ENCODE assay signal across 8 mouse cellular contexts in genomic region chr4:76440791-76441364, GRCm38 (mm10).
DNase-seq lines count a peak whose midpoint lies in the region; ATAC-seq lines count a peak whose summit lies in the region.

No protein-coding gene starts in this region.

- 39% methylated on average over 6 of the region's 6 CpGs for WGBS in forebrain, embryonic 13.5 days
- 68% methylated on average over 6 of the region's 6 CpGs for WGBS in forebrain, embryonic 11.5 days
- 46% methylated on average over 6 of the region's 6 CpGs for WGBS in midbrain, embryonic 14.5 days
- WGBS in midbrain, embryonic 10.5 days: 65% methylated on average over 6 of the region's 6 CpGs
- 23% methylated on average over 6 of the region's 6 CpGs for WGBS in neural tube, embryonic 15.5 days

- no peak overlapping the region for H3K4me3 ChIP-seq in forebrain, embryonic 13.5 days
- no peak overlapping the region for H3K4me3 ChIP-seq in forebrain, embryonic 11.5 days (ENCODE audit: low read depth, low read length)
- H3K4me3 ChIP-seq in midbrain, embryonic 14.5 days (replicated peaks; ENCODE audit: low read depth, low read length): no peak overlapping the region
- no peak overlapping the region for H3K4me3 ChIP-seq in midbrain, embryonic 10.5 days
- H3K4me3 ChIP-seq in neural tube, embryonic 15.5 days (replicated peaks): no peak overlapping the region

- no peaks in the 10 kb centered on the region for H3K9me3 ChIP-seq in forebrain, embryonic 13.5 days (replicated peaks)
- H3K9me3 ChIP-seq in forebrain, embryonic 11.5 days (ENCODE audit: control insufficient read depth, low read length): no peaks in the 10 kb centered on the region
- no peaks in the 10 kb centered on the region for H3K9me3 ChIP-seq in midbrain, embryonic 14.5 days (ENCODE audit: control insufficient read depth, low read length)
- no peaks in the 10 kb centered on the region for H3K9me3 ChIP-seq in midbrain, embryonic 10.5 days (replicated peaks)
- no peaks in the 10 kb centered on the region for H3K9me3 ChIP-seq in neural tube, embryonic 15.5 days (replicated peaks)

- peak overlapping the region; percentile 25 for H3K4me2 ChIP-seq in forebrain, embryonic 13.5 days
- H3K4me2 ChIP-seq in forebrain, embryonic 11.5 days (ENCODE audit: low read depth, low read length, severe bottlenecking): no peak overlapping the region
- no peak overlapping the region for H3K4me2 ChIP-seq in midbrain, embryonic 14.5 days (ENCODE audit: low read length)
- peak overlapping the region; percentile 20 for H3K4me2 ChIP-seq in neural tube, embryonic 15.5 days

- H3K9ac ChIP-seq in forebrain, embryonic 13.5 days: no peak overlapping the region
- H3K9ac ChIP-seq in forebrain, embryonic 11.5 days (ENCODE audit: low read length): no peak overlapping the region
- no peak overlapping the region for H3K9ac ChIP-seq in midbrain, embryonic 14.5 days (replicated peaks; ENCODE audit: low read length)
- H3K9ac ChIP-seq in neural tube, embryonic 15.5 days (replicated peaks): no peak overlapping the region

- no peaks in the 10 kb centered on the region for H3K36me3 ChIP-seq in forebrain, embryonic 13.5 days (ENCODE audit: poor library complexity, severe bottlenecking)
- no peaks in the 10 kb centered on the region for H3K36me3 ChIP-seq in forebrain, embryonic 11.5 days (ENCODE audit: control insufficient read depth, insufficient read depth, low read length)
- no peaks in the 10 kb centered on the region for H3K36me3 ChIP-seq in midbrain, embryonic 14.5 days (ENCODE audit: control insufficient read depth, insufficient read depth, low read length)
- no peaks in the 10 kb centered on the region for H3K36me3 ChIP-seq in midbrain, embryonic 10.5 days
- no peaks in the 10 kb centered on the region for H3K36me3 ChIP-seq in neural tube, embryonic 15.5 days

- H3K27me3 ChIP-seq in forebrain, embryonic 13.5 days: no peaks in the 10 kb centered on the region
- H3K27me3 ChIP-seq in forebrain, embryonic 11.5 days (ENCODE audit: control insufficient read depth, insufficient read depth, low read length): no peaks in the 10 kb centered on the region
- no peaks in the 10 kb centered on the region for H3K27me3 ChIP-seq in midbrain, embryonic 14.5 days (ENCODE audit: control insufficient read depth, insufficient read depth, low read length)
- H3K27me3 ChIP-seq in midbrain, embryonic 10.5 days (ENCODE audit: low read depth, poor library complexity, severe bottlenecking): no peaks in the 10 kb centered on the region
- H3K27me3 ChIP-seq in neural tube, embryonic 15.5 days (replicated peaks): no peaks in the 10 kb centered on the region

- no peak overlapping the region for H3K27ac ChIP-seq in forebrain, embryonic 13.5 days
- H3K27ac ChIP-seq in forebrain, embryonic 11.5 days (ENCODE audit: low read depth, low read length): no peak overlapping the region
- H3K27ac ChIP-seq in midbrain, embryonic 14.5 days (replicated peaks; ENCODE audit: low read depth, low read length): no peak overlapping the region
- H3K27ac ChIP-seq in midbrain, embryonic 10.5 days (replicated peaks): no peak overlapping the region
- H3K27ac ChIP-seq in neural tube, embryonic 15.5 days (replicated peaks): no peak overlapping the region

- intact Hi-C loops in heart, postnatal 10 days (cut with DNase I): no loop called here
- intact Hi-C loops in left cerebral cortex, postnatal 14 days (cut with DNase I): loop anchor here (10.0 kb wide), 1 partner anchor 116 kb away; no protein-coding TSS in a partner anchor

- no peak for ATAC-seq in forebrain, embryonic 13.5 days
- no peak for ATAC-seq in forebrain, embryonic 11.5 days (replicated peaks; ENCODE audit: low FRiP score)
- no peak for ATAC-seq in midbrain, embryonic 14.5 days (ENCODE audit: low FRiP score, low TSS enrichment)
- ATAC-seq in neural tube, embryonic 15.5 days (ENCODE audit: low FRiP score): no peak
- ATAC-seq in erythroblast, adult 5-6 weeks (replicated peaks; ENCODE audit: low FRiP score, poor library complexity, severe bottlenecking): no peak

- peaks cover 28% of the 10 kb centered on the region for H3K4me1 ChIP-seq in forebrain, embryonic 13.5 days
- H3K4me1 ChIP-seq in forebrain, embryonic 11.5 days (replicated peaks; ENCODE audit: control insufficient read depth, insufficient read depth, low read length): no peaks in the 10 kb centered on the region
- H3K4me1 ChIP-seq in midbrain, embryonic 14.5 days (ENCODE audit: control insufficient read depth, insufficient read depth, low read length): peaks cover 26% of the 10 kb centered on the region; the same call in 1 of the 2 replicates
- peaks cover 14% of the 10 kb centered on the region for H3K4me1 ChIP-seq in midbrain, embryonic 10.5 days
- H3K4me1 ChIP-seq in neural tube, embryonic 15.5 days: peaks cover 52% of the 10 kb centered on the region

- no peak for DNase-seq in forebrain, embryonic 11.5 days (ENCODE audit: low spot score)
- peak; percentile 60 for DNase-seq in midbrain, embryonic 14.5 days
- DNase-seq in midbrain, embryonic 10.5 days (ENCODE audit: low spot score): no peak
- peak; percentile 57 to 58 for DNase-seq in heart, postnatal 10 days
- DNase-seq in left cerebral cortex, postnatal 14 days (ENCODE audit: low spot score in 2 of 2): no peak

Comparison
In these comparisons a context has a peak if more than half of its experiments do, and no peak if none do; other contexts are left out.
1. H3K4me2 ChIP-seq: peak in forebrain, embryonic 13.5 days (single experiment) and neural tube, embryonic 15.5 days (single experiment); none in forebrain, embryonic 11.5 days (single experiment) and midbrain, embryonic 14.5 days (single experiment).
2. DNase-seq: peak in midbrain, embryonic 14.5 days (single experiment) and heart, postnatal 10 days (2 of 2); none in forebrain, embryonic 11.5 days (single experiment), midbrain, embryonic 10.5 days (single experiment) and left cerebral cortex, postnatal 14 days (0 of 2).